Mouse (Mus musculus) CH12.LX (cell line): Measurements from ENCODE around the gene Mob3b. TPM values are rescaled to one million over a fixed set of nuclear protein-coding genes. Genes with fewer than 3 reads are reported as not detected.

Experiments used
- DNase-seq: peaks from one replicate; pipeline ENCODE4 v3.0.0-alpha.2; 2013; ENCODE audit errors: extremely low read depth
- H3K27ac ChIP-seq: 2 replicates; pipeline ENCODE4 v1.5.1; 2012; ENCODE audit warnings: low read depth, mild to moderate bottlenecking, control low read depth, moderate library complexity; ENCODE audit not compliant: insufficient read depth
- H3K27me3 ChIP-seq: replicated peaks from 2 replicates; pipeline ENCODE3; 2012; ENCODE audit warnings: inconsistent platforms
- H3K36me3 ChIP-seq, 2 experiments: replicated peaks in 1 of 2; 2 replicates each; pipeline versions ENCODE3 to v1.6.1; 2012; ENCODE audit warnings: inconsistent platforms in 1 of 2, low read length in 1 of 2, mild to moderate bottlenecking in 1 of 2, mixed read lengths in 1 of 2, moderate library complexity in 1 of 2; ENCODE audit not compliant: control insufficient read depth in 1 of 2, insufficient read depth in 1 of 2
- H3K4me1 ChIP-seq, 2 experiments: 2 replicates each; pipeline ENCODE4 v1.6.1; 2012; ENCODE audit warnings: inconsistent platforms in 1 of 2, moderate library complexity in 1 of 2; ENCODE audit not compliant: insufficient read depth in 2 of 2, control insufficient read depth in 1 of 2
- H3K4me2 ChIP-seq: 2 replicates; pipeline ENCODE4 v1.6.1; 2012; ENCODE audit warnings: low read depth, mild to moderate bottlenecking, control low read depth; ENCODE audit not compliant: poor library complexity, insufficient read depth, severe bottlenecking
- H3K4me3 ChIP-seq, 3 experiments: fragments of 150-350 bp in 1 of 3; sonication (generic) in 1 of 3; replicated peaks in 1 of 3; 2 replicates each; pipeline versions ENCODE3 to v1.5.1; 2011 to 2012; ENCODE audit warnings: low read depth in 2 of 3, low read length in 2 of 3, mild to moderate bottlenecking in 2 of 3, moderate library complexity in 2 of 3, control low read depth in 1 of 3, improper control_type of control experiment in 1 of 3, inconsistent platforms in 1 of 3, mixed read lengths in 1 of 3; ENCODE audit not compliant: poor library complexity in 1 of 3
- H3K79me2 ChIP-seq: replicated peaks from 2 replicates; pipeline ENCODE4 v1.6.1; 2012; ENCODE audit warnings: mild to moderate bottlenecking, moderate library complexity; ENCODE audit not compliant: control insufficient read depth, poor library complexity, insufficient read depth, severe bottlenecking; ENCODE audit errors: extremely low read depth
- H3K9ac ChIP-seq: 2 replicates; pipeline ENCODE4 v1.6.1; 2012; ENCODE audit warnings: low read depth, mild to moderate bottlenecking, control low read depth, moderate library complexity; ENCODE audit not compliant: insufficient read depth
- H3K9me3 ChIP-seq: replicated peaks from 2 replicates; pipeline ENCODE3; 2012; ENCODE audit warnings: low read length, inconsistent platforms, mixed read lengths
- CHD1 ChIP-seq: IDR thresholded peaks from 2 replicates; pipeline ENCODE4 v1.6.1; 2012; ENCODE audit warnings: low read depth, low read length, improper control_type of control experiment, inconsistent platforms
- E2F4 ChIP-seq: IDR thresholded peaks from 2 replicates; pipeline ENCODE4 v1.6.1; 2011; ENCODE audit warnings: low read depth, low read length, improper control_type of control experiment; ENCODE audit not compliant: insufficient replicate concordance
- ELF1 ChIP-seq: IDR thresholded peaks from 2 replicates; pipeline ENCODE4 v1.6.1; 2014; ENCODE audit warnings: low read depth, mild to moderate bottlenecking, inconsistent platforms, low read length, improper control_type of control experiment
- EP300 ChIP-seq: IDR thresholded peaks from 2 replicates; pipeline ENCODE4 v1.6.1; 2011; ENCODE audit warnings: low read length, improper control_type of control experiment
- HCFC1 ChIP-seq: IDR thresholded peaks from 2 replicates; pipeline ENCODE4 v1.6.1; 2012; ENCODE audit warnings: low read depth, mild to moderate bottlenecking, inconsistent platforms, low read length, improper control_type of control experiment
- IRF4 ChIP-seq: IDR thresholded peaks from 2 replicates; pipeline ENCODE4 v1.6.1; 2014; ENCODE audit warnings: low read depth, mild to moderate bottlenecking, inconsistent platforms, low read length, improper control_type of control experiment
- JUN ChIP-seq: IDR thresholded peaks from 2 replicates; pipeline ENCODE4 v1.6.1; 2011; ENCODE audit warnings: low read depth, mild to moderate bottlenecking, low read length, improper control_type of control experiment, moderate library complexity; ENCODE audit not compliant: insufficient read depth
- KAT2A ChIP-seq: IDR thresholded peaks from 2 replicates; pipeline ENCODE4 v1.6.1; 2012; ENCODE audit warnings: low read length, improper control_type of control experiment, inconsistent platforms; ENCODE audit not compliant: insufficient replicate concordance
- MAFK ChIP-seq: IDR thresholded peaks from 2 replicates; pipeline ENCODE4 v1.6.1; 2011; ENCODE audit warnings: low read length, improper control_type of control experiment; ENCODE audit not compliant: insufficient replicate concordance
- MEF2A ChIP-seq: IDR thresholded peaks from 2 replicates; pipeline ENCODE4 v1.6.1; 2014; ENCODE audit warnings: low read depth, mild to moderate bottlenecking, inconsistent platforms, low read length, improper control_type of control experiment, borderline replicate concordance
- MXI1 ChIP-seq: IDR thresholded peaks from 2 replicates; pipeline ENCODE4 v1.6.1; 2011; ENCODE audit warnings: mild to moderate bottlenecking, low read depth, low read length, improper control_type of control experiment
- MYC ChIP-seq: IDR thresholded peaks from 2 replicates; pipeline ENCODE4 v1.6.1; 2011; ENCODE audit warnings: low read depth, mild to moderate bottlenecking, improper control_type of control experiment, low read length
- NELFE ChIP-seq: IDR thresholded peaks from 2 replicates; pipeline ENCODE4 v1.6.1; 2011; ENCODE audit warnings: low read depth, low read length, improper control_type of control experiment
- PAX5 ChIP-seq: IDR thresholded peaks from 2 replicates; pipeline ENCODE4 v1.6.1; 2012; ENCODE audit warnings: low read length, inconsistent platforms, mixed read lengths
- SIN3A ChIP-seq: IDR thresholded peaks from 2 replicates; pipeline ENCODE4 v1.6.1; 2012; ENCODE audit warnings: low read length, improper control_type of control experiment, inconsistent platforms
- SMC3 ChIP-seq: IDR thresholded peaks from 2 replicates; pipeline ENCODE4 v1.6.1; 2011; ENCODE audit warnings: low read depth, low read length, improper control_type of control experiment
- TCF12 ChIP-seq: IDR thresholded peaks from 2 replicates; pipeline ENCODE4 v1.6.1; 2014; ENCODE audit warnings: low read depth, mild to moderate bottlenecking, inconsistent platforms, low read length, improper control_type of control experiment
- UBTF ChIP-seq: IDR thresholded peaks from 2 replicates; pipeline ENCODE4 v1.6.1; 2012; ENCODE audit warnings: low read depth, mild to moderate bottlenecking, inconsistent platforms, low read length, improper control_type of control experiment, moderate library complexity
- ZC3H11A ChIP-seq: IDR thresholded peaks from 2 replicates; pipeline ENCODE4 v1.6.1; 2012; ENCODE audit warnings: low read depth, mild to moderate bottlenecking, inconsistent platforms, low read length, improper control_type of control experiment
- ZKSCAN1 ChIP-seq: IDR thresholded peaks from 2 replicates; pipeline ENCODE4 v1.6.1; 2012; ENCODE audit warnings: low read depth, inconsistent platforms, low read length, improper control_type of control experiment, borderline replicate concordance
- dilution Hi-C: fragments of 300-500 bp; cut with MboI; formaldehyde crosslinking; loops from 2 replicates; pipeline ENCODE4 v1.14.3; 2020; ENCODE audit warnings: low sequenced_read_pairs; ENCODE audit not compliant: extremely low pct_unique_long_range_greater_than_20kb, extremely low pct_ligation_motif_present
- in situ Hi-C: fragments of 300-500 bp; cut with MboI; formaldehyde crosslinking; loops from 3 replicates; pipeline ENCODE4 v1.14.3; 2019; ENCODE audit warnings: low sequenced_read_pairs, low pct_ligation_motif_present, low pct_unique_long_range_greater_than_20kb, mixed read lengths
- polyA plus RNA-seq: library from polyadenylated mRNA; unstranded; fragments of >175 nt; gene quantifications from 2 replicates; pipeline ENCODE4 v1.2.1, GENCODE M21; 2012; ENCODE audit warnings: low read depth; ENCODE audit not compliant: insufficient read length
- total RNA-seq, 2 experiments: library from RNA; depleted of rRNA; stranded (reverse); fragments of 300-350 nt in 1 of 2; fragments of >200 nt in 1 of 2; gene quantifications; 2 replicates each; pipeline ENCODE4 v1.2.3; 2012 to 2014

Mob3b gene
- total and polyA plus RNA-seq, 3 experiments: 3.5 to 11.7 (median 11.0) TPM

- Histone ChIP-seq H3K9me3 (peaks cover 2% of the 10 kb centered on the region), H3K9ac (no peak overlapping the region), H3K27me3 (no peaks in the 10 kb centered on the region), H3K4me1 (peaks cover 2 to 9% of the 10 kb centered on the region in 2 experiments; a peak in 1 of 4 replicates), H3K4me3 (no peak overlapping the region), H3K27ac (no peak overlapping the region), H3K36me3 (peaks cover 0 to 51% of the 10 kb centered on the region in 2 experiments), H3K79me2 (no peaks in the 10 kb centered on the region), H3K4me2 (no peak overlapping the region)
- in situ Hi-C loops: no loop called here
- DNase-seq: no peak
- TF ChIP-seq SIN3A (no peak), MEF2A (no peak), NELFE (no peak), EP300 (no peak), TCF12 (no peak), ELF1 (no peak), JUN (no peak), MYC (no peak), ZC3H11A (no peak), ZKSCAN1 (no peak), UBTF (no peak), E2F4 (no peak), MAFK (no peak), HCFC1 (no peak), PAX5 (no peak), MXI1 (no peak), CHD1 (no peak), IRF4 (no peak), KAT2A (no peak), SMC3 (no peak)
- dilution Hi-C loops: no loop called here
Observed at GRCm38 (mm10) chr4:34976916-34977702, 180.2 kb downstream of the Mob3b start.

GRCm38 (mm10) chr4:34976331-34976778 lies 180.9 kb downstream of the Mob3b start:
- DNase-seq: no peak
- in situ Hi-C loops: no loop called here
- H3K9ac ChIP-seq: no peak overlapping the region
- TF ChIP-seq MYC (no peak), UBTF (no peak), MAFK (no peak)
- no peak overlapping the region for H3K27ac ChIP-seq
- dilution Hi-C loops: no loop called here
- H3K4me2 ChIP-seq: no peak overlapping the region
- peaks cover 2% of the 10 kb centered on the region for H3K9me3 ChIP-seq
- H3K27me3 ChIP-seq: no peaks in the 10 kb centered on the region
- no peaks in the 10 kb centered on the region for H3K79me2 ChIP-seq
- peaks cover 0 to 50% of the 10 kb centered on the region in 2 experiments for H3K36me3 ChIP-seq
- peaks cover 2 to 6% of the 10 kb centered on the region in 2 experiments; a peak in 1 of 4 replicates for H3K4me1 ChIP-seq
- H3K4me3 ChIP-seq: no peak overlapping the region
